Mouse (Mus musculus) heart, adult 2 months (tissue): Measurements from ENCODE around the gene Boll. TPM values are rescaled to one million over a fixed set of nuclear protein-coding genes. Genes with fewer than 3 reads are reported as not detected.

ENCODE experiments used
- DNase-seq, 2 experiments: peaks; one replicate each; pipeline ENCODE4 v3.0.0; 2021
- H3K27ac ChIP-seq: fragments of 200-600 bp; 2 replicates; pipeline ENCODE4 v1.8.1; 2022
- H3K27me3 ChIP-seq: fragments of 200-500 bp; 2 replicates; pipeline ENCODE4 v1.6.1; 2012; ENCODE audit warnings: mild to moderate bottlenecking, low read length, inconsistent platforms, mixed read lengths; ENCODE audit not compliant: control insufficient read depth, insufficient read depth
- H3K36me3 ChIP-seq: fragments of 200-500 bp; 2 replicates; pipeline ENCODE4 v1.6.1; 2012; ENCODE audit warnings: low read length, inconsistent platforms; ENCODE audit not compliant: control insufficient read depth, insufficient read depth
- H3K4me1 ChIP-seq: fragments of 200-500 bp; 2 replicates; pipeline ENCODE4 v1.6.1; 2011; ENCODE audit warnings: low read length; ENCODE audit not compliant: control insufficient read depth, insufficient read depth
- H3K4me3 ChIP-seq: fragments of 200-600 bp; 2 replicates; pipeline ENCODE4 v1.8.1; 2022
- H3K79me2 ChIP-seq: fragments of 200-500 bp; replicated peaks from 2 replicates; pipeline ENCODE4 v1.6.1; 2012; ENCODE audit warnings: mild to moderate bottlenecking, inconsistent platforms, low read length, moderate library complexity, mixed read lengths; ENCODE audit not compliant: control insufficient read depth, insufficient read depth
- H3K9ac ChIP-seq: fragments of 200-500 bp; 2 replicates; pipeline ENCODE4 v1.6.1; 2012; ENCODE audit warnings: low read depth, mild to moderate bottlenecking, control low read depth, inconsistent platforms, low read length, mixed read lengths
- CTCF ChIP-seq: fragments of 200-600 bp; IDR thresholded peaks from 2 replicates; pipeline ENCODE4 v1.8.1; 2022; ENCODE audit warnings: antibody characterized with exemption, mild to moderate bottlenecking, moderate library complexity
- EP300 ChIP-seq: fragments of 200-500 bp; IDR thresholded peaks from 2 replicates; pipeline ENCODE4 v1.6.1; 2011; ENCODE audit warnings: low read depth, low read length, control low read depth; ENCODE audit not compliant: insufficient read depth
- POLR2A ChIP-seq: fragments of 200-500 bp; IDR thresholded peaks from 2 replicates; pipeline ENCODE4 v1.6.1; 2011; ENCODE audit warnings: mild to moderate bottlenecking, low read depth, low read length, control low read depth; ENCODE audit not compliant: insufficient read depth
- WGBS: fragments of 180-500 bp; shearing (Covaris S2); methylation state at CpG from one replicate; pipeline ENCODE4 v1.1.7; 2018; 5-methylcytosine and 5-hydroxymethylcytosine counted together
- intact Hi-C: fragments of 180-260 bp; cut with DNase I; formaldehyde crosslinking; loops from one replicate; pipeline ENCODE4 v1.15.1; 2025
- polyA plus RNA-seq: library from polyadenylated mRNA; depleted of rRNA; stranded (reverse); fragments of >200 nt; gene quantifications from 2 replicates; pipeline ENCODE4 v1.2.3, GENCODE M21; 2012
- total RNA-seq, 2 experiments: library from RNA; stranded (reverse); gene quantifications; 2 replicates each; pipeline ENCODE4 v1.2.3; 2021

Gene Boll
- total and polyA plus RNA-seq, 3 experiments = 0.32 TPM; not detected in 2

GRCm38 (mm10) chr1:55236890-55237642 lies 126.2 kb downstream of the Boll start, which contains the start of gene Mars2:
Gene Mars2, plus strand, starts transcription at chr1:55237177.
- Histone ChIP-seq H3K9ac (peak within 1 kb of the TSS; percentile 83), H3K27me3 (no peaks in the 10 kb centered on the region), H3K4me3 (peak within 1 kb of the TSS; percentile 71), H3K4me1 (peaks cover 6% of the 10 kb centered on the region), H3K36me3 (peaks cover 13% of the 10 kb centered on the region), H3K79me2 (0 out of 2 replicates have a peak, but pooled peaks cover 2% of the 10 kb centered on the region), H3K27ac (peak within 1 kb of the TSS; percentile 75)
- DNase-seq = peak; percentile 96 to 97
- TF ChIP-seq EP300 (0 out of 2 replicates have a peak, but pooled peaks have one; percentile 65), POLR2A (peak; percentile 83), CTCF (peak; percentile 53)
- under 1% methylated on average over 82 of the region's 82 CpGs for WGBS
- intact Hi-C loops = loop anchor here (2.0 to 5.0 kb wide), 3 partner anchors 35 to 150 kb away; partner anchors contain the start of genes Hspd1, Hspe1 and Mob4

GRCm38 (mm10) chr1:55236487-55236886 lies 126.8 kb downstream of the Boll start:
- 22% methylated on average over 5 of the region's 5 CpGs for WGBS
- H3K4me3 ChIP-seq = peak overlapping the region; percentile 71
- 0 out of 2 replicates have a peak, but pooled peaks cover 2% of the 10 kb centered on the region for H3K79me2 ChIP-seq
- H3K36me3 ChIP-seq = peaks cover 13% of the 10 kb centered on the region
- no peak for DNase-seq
- no peaks in the 10 kb centered on the region for H3K27me3 ChIP-seq
- intact Hi-C loops = loop anchor here (2.0 to 5.0 kb wide), 3 partner anchors 34 to 149 kb away; partner anchors contain the start of genes Hspd1, Hspe1 and Mob4
- peak overlapping the region; percentile 4 for H3K27ac ChIP-seq
- H3K4me1 ChIP-seq = peaks cover 6% of the 10 kb centered on the region
- no peak for TF ChIP-seq EP300
- TF ChIP-seq POLR2A = no peak
- TF ChIP-seq CTCF = no peak
- no peak overlapping the region for H3K9ac ChIP-seq

GRCm38 (mm10) chr1:55234910-55235520 lies 128.3 kb downstream of the Boll start:
- 58% methylated on average over 16 of the region's 16 CpGs for WGBS
- Histone ChIP-seq H3K79me2 (0 out of 2 replicates have a peak, but pooled peaks cover 2% of the 10 kb centered on the region), H3K9ac (no peak overlapping the region), H3K4me3 (no peak overlapping the region), H3K27me3 (no peaks in the 10 kb centered on the region), H3K4me1 (peaks cover 6% of the 10 kb centered on the region), H3K36me3 (peaks cover 7% of the 10 kb centered on the region), H3K27ac (no peak overlapping the region)
- intact Hi-C loops = loop anchor here (5.0 kb wide), 2 partner anchors 33 to 148 kb away; partner anchors contain the start of genes Hspd1 and Hspe1
- DNase-seq = no peak
- TF ChIP-seq EP300 = no peak
- no peak for TF ChIP-seq CTCF
- TF ChIP-seq POLR2A = no peak

GRCm38 (mm10) chr1:55228256-55228884 lies 134.9 kb downstream of the Boll start:
- intact Hi-C loops = loop anchor here (5.0 kb wide), 1 partner anchor 201 kb away; the partner anchor contains the start of gene Sf3b1
- H3K79me2 ChIP-seq = no peaks in the 10 kb centered on the region
- WGBS = 80% methylated on average over 8 of the region's 8 CpGs
- no peak for DNase-seq
- H3K36me3 ChIP-seq = no peaks in the 10 kb centered on the region
- H3K27me3 ChIP-seq = no peaks in the 10 kb centered on the region
- no peak overlapping the region for H3K4me3 ChIP-seq
- no peak overlapping the region for H3K9ac ChIP-seq
- H3K4me1 ChIP-seq = no peaks in the 10 kb centered on the region; the same call in 1 of the 2 replicates
- H3K27ac ChIP-seq = no peak overlapping the region
- no peak for TF ChIP-seq CTCF

GRCm38 (mm10) chr1:55227376-55227775 lies 135.9 kb downstream of the Boll start:
- TF ChIP-seq EP300 = no peak
- TF ChIP-seq CTCF = no peak
- TF ChIP-seq POLR2A = no peak
- Histone ChIP-seq H3K27ac (peak overlapping the region; percentile 85), H3K27me3 (no peaks in the 10 kb centered on the region), H3K9ac (no peak overlapping the region), H3K4me1 (peaks cover under 1% of the 10 kb centered on the region), H3K79me2 (no peaks in the 10 kb centered on the region), H3K36me3 (no peaks in the 10 kb centered on the region), H3K4me3 (no peak overlapping the region)
- intact Hi-C loops = loop anchor here (5.0 kb wide), 1 partner anchor 200 kb away; the partner anchor contains the start of gene Sf3b1
- WGBS = 43% methylated on average over 1 of the region's 1 CpGs
- no peak for DNase-seq
